ENCODE assay signal across 13 mouse cellular contexts in the genomic region with DNA sequence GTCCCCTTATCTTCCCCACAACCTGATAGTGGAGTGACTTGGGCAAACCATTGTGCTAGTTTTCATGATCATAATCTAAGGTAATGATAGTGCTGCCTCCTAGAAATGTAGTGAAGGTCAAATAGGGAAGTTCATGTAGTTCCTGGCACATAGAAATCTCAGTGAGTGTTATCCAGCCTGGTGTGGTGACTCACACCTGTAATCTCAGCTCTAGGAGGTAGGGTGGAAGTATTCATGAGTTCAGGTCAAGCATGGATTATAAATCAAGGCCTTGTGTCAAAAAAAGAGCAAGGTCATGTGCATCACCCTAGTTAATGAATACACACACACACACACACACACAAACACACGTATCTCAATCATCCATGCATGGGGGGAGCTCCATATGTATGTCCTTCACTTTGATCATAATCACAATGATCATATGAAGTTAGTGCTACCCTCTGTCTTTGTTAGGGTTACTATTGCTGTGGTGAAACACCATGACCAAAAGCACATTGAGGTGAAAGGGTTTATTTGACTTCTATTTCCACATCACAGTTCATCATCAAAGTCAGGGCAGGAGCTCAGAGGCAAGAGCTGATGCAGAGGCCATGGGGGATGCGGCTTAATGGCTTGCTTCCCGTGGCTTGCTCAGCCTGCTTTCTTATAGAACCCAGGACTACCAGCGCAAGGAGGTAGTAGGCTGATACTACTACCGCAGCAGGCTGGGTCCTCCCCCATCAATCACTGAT.
A peak's percentile ranks its signal among the peaks of the same experiment; 100 is the strongest.
DNase-seq lines count a peak whose midpoint lies in the region; ATAC-seq and TF ChIP-seq lines count a peak whose summit lies in the region.
"Had no signal": no experiment of that assay in that cellular context is flagged by ENCODE, and none has a peak within 500 bp of the region (broad histone marks: within the 10 kb centered on the region; RNA-seq: fewer than 3 reads in every experiment).

No protein-coding gene starts in this region.

- no peak for TF ChIP-seq CTCF in heart, postnatal 0 days (IDR thresholded peaks at IDR 0.05; ENCODE audit: low read depth)
- TF ChIP-seq CTCF in thymus, adult 2 months (IDR thresholded peaks at IDR 0.05; ENCODE audit: borderline replicate concordance, control insufficient read depth, extremely low read depth, insufficient read depth, low read length, poor library complexity) = no peak

- no peak overlapping the region for H3K4me2 ChIP-seq in heart, postnatal 0 days (ENCODE audit: low read depth, low read length)
- H3K4me2 ChIP-seq in liver, embryonic 13.5 days = no peak overlapping the region
- H3K4me2 ChIP-seq in hindbrain, embryonic 12.5 days (replicated peaks) = no peak overlapping the region
- H3K4me2 ChIP-seq: hindbrain, embryonic 14.5 days; lung, embryonic 15.5 days had no signal

- H3K27me3 ChIP-seq in heart, postnatal 0 days (ENCODE audit: control insufficient read depth, insufficient read depth, low read length) = no peaks in the 10 kb centered on the region
- H3K27me3 ChIP-seq in thymus, adult 2 months (ENCODE audit: control insufficient read depth, insufficient read depth, low read length) = no peaks in the 10 kb centered on the region
- peaks cover 9% of the 10 kb centered on the region for H3K27me3 ChIP-seq in liver, embryonic 13.5 days
- peaks cover 17% of the 10 kb centered on the region for H3K27me3 ChIP-seq in hindbrain, embryonic 12.5 days

- no peak for TF ChIP-seq EP300 in heart, postnatal 0 days (IDR thresholded peaks at IDR 0.05; ENCODE audit: low read depth)

- DNase-seq in heart, postnatal 0 days (ENCODE audit: low spot score) = no peak
- no peak for DNase-seq in heart, adult 8-10 months (ENCODE audit: low spot score)
- DNase-seq in thymus, adult 2 months = no peak
- no peak for DNase-seq in thymus, postnatal 14 days
- no peak for DNase-seq in liver, embryonic 13.5 days
- no peak for DNase-seq in B cell, adult 2 months
- DNase-seq: cerebellum, postnatal 25 days; gastrocnemius, postnatal 36 days; kidney, adult 9 months had no signal

- no peak for ATAC-seq in heart, postnatal 0 days (ENCODE audit: insufficient read depth, low read depth)
- peak; percentile 25; the same call in 1 of the 2 replicates for ATAC-seq in liver, embryonic 13.5 days (ENCODE audit: low read depth)
- no peak for ATAC-seq in hindbrain, embryonic 12.5 days (ENCODE audit: low FRiP score)

- H3K4me3 ChIP-seq in heart, postnatal 0 days (ENCODE audit: low read depth, low read length) = no peak overlapping the region
- H3K4me3 ChIP-seq in thymus, adult 2 months (ENCODE audit: control insufficient read depth, insufficient read depth, low read length) = no peak overlapping the region
- H3K4me3 ChIP-seq in liver, embryonic 13.5 days (replicated peaks) = no peak overlapping the region
- H3K4me3 ChIP-seq in hindbrain, embryonic 12.5 days = no peak overlapping the region
- H3K4me3 ChIP-seq: embryonic facial prominence, embryonic 10.5 days; lung, embryonic 15.5 days had no signal

- H3K9ac ChIP-seq in heart, postnatal 0 days (replicated peaks; ENCODE audit: low read depth, low read length) = no peak overlapping the region
- H3K9ac ChIP-seq in liver, embryonic 13.5 days = no peak overlapping the region
- H3K9ac ChIP-seq in hindbrain, embryonic 12.5 days = no peak overlapping the region
- H3K9ac ChIP-seq: hindbrain, embryonic 14.5 days; lung, embryonic 15.5 days had no signal

- no peak for TF ChIP-seq POLR2A in thymus, adult 2 months (IDR thresholded peaks at IDR 0.05; ENCODE audit: control insufficient read depth, extremely low read depth, insufficient read depth, low read length, poor library complexity)

- H3K4me1 ChIP-seq in heart, postnatal 0 days (ENCODE audit: control insufficient read depth, insufficient read depth) = peaks cover 31% of the 10 kb centered on the region
- H3K4me1 ChIP-seq in thymus, adult 2 months (replicated peaks; ENCODE audit: control insufficient read depth, insufficient read depth, low read length) = peaks cover 31% of the 10 kb centered on the region
- H3K4me1 ChIP-seq in liver, embryonic 13.5 days (replicated peaks) = peaks cover 45% of the 10 kb centered on the region
- H3K4me1 ChIP-seq in hindbrain, embryonic 12.5 days = peaks cover 10% of the 10 kb centered on the region

- 70% methylated on average over 5 of the region's 5 CpGs for whole genome bisulfite sequencing in heart, postnatal 0 days
- WGBS in thymus, adult 2 months = 48% methylated on average over 5 of the region's 5 CpGs
- 56% methylated on average over 5 of the region's 5 CpGs for WGBS in liver, embryonic 13.5 days (ENCODE audit: insufficient replicate concordance)
- WGBS in hindbrain, embryonic 12.5 days = 86% methylated on average over 5 of the region's 5 CpGs

- no peaks in the 10 kb centered on the region for H3K9me3 ChIP-seq in heart, postnatal 0 days (replicated peaks; ENCODE audit: control insufficient read depth, low read length)
- no peaks in the 10 kb centered on the region for H3K9me3 ChIP-seq in liver, embryonic 13.5 days (replicated peaks)
- no peaks in the 10 kb centered on the region for H3K9me3 ChIP-seq in hindbrain, embryonic 12.5 days (replicated peaks)
- H3K9me3 ChIP-seq: lung, embryonic 15.5 days had no signal

- peak overlapping the region; percentile 22; the same call in 1 of the 2 replicates for H3K27ac ChIP-seq in heart, postnatal 0 days (ENCODE audit: low read depth)
- H3K27ac ChIP-seq in thymus, adult 2 months (ENCODE audit: control insufficient read depth, insufficient read depth, low read length) = peak overlapping the region; percentile 22
- peak overlapping the region; percentile 43; the same call in 1 of the 2 replicates for H3K27ac ChIP-seq in liver, embryonic 13.5 days
- H3K27ac ChIP-seq in hindbrain, embryonic 12.5 days = no peak overlapping the region
- H3K27ac ChIP-seq: embryonic facial prominence, embryonic 10.5 days; hindbrain, embryonic 14.5 days; lung, embryonic 15.5 days had no signal

- no peaks in the 10 kb centered on the region for H3K36me3 ChIP-seq in heart, postnatal 0 days (replicated peaks; ENCODE audit: control insufficient read depth, insufficient read depth, low read length)
- H3K36me3 ChIP-seq in thymus, adult 2 months (ENCODE audit: control insufficient read depth, insufficient read depth, low read length) = no peaks in the 10 kb centered on the region
- peaks cover 5% of the 10 kb centered on the region; the same call in 1 of the 2 replicates for H3K36me3 ChIP-seq in liver, embryonic 13.5 days
- no peaks in the 10 kb centered on the region for H3K36me3 ChIP-seq in hindbrain, embryonic 12.5 days
- H3K36me3 ChIP-seq: embryonic facial prominence, embryonic 10.5 days; lung, embryonic 15.5 days had no signal
